Mouse (Mus musculus): ENCODE results near the gene Dcaf8. TPM values are rescaled to one million over a fixed set of nuclear protein-coding genes. Genes with fewer than 3 reads are reported as not detected.

Dcaf8 gene
- total RNA-seq (2023) = 112 TPM

GRCm38 (mm10) chr1:172147835-172148278, at the start of gene Dcaf8:
Gene Dcaf8, plus strand, starts transcription at chr1:172148084.

GRCm38 (mm10) chr1:172126376-172127347, 21.2 kb upstream of the Dcaf8 start, which contains the start of gene Pex19:
Gene Pex19, plus strand, starts transcription at chr1:172126755.

GRCm38 (mm10) chr1:172206141-172206917, 58.4 kb downstream of the Dcaf8 start, which contains the start of gene Pea15a:
Gene Pea15a, minus strand, starts transcription at chr1:172206804.

DNA sequence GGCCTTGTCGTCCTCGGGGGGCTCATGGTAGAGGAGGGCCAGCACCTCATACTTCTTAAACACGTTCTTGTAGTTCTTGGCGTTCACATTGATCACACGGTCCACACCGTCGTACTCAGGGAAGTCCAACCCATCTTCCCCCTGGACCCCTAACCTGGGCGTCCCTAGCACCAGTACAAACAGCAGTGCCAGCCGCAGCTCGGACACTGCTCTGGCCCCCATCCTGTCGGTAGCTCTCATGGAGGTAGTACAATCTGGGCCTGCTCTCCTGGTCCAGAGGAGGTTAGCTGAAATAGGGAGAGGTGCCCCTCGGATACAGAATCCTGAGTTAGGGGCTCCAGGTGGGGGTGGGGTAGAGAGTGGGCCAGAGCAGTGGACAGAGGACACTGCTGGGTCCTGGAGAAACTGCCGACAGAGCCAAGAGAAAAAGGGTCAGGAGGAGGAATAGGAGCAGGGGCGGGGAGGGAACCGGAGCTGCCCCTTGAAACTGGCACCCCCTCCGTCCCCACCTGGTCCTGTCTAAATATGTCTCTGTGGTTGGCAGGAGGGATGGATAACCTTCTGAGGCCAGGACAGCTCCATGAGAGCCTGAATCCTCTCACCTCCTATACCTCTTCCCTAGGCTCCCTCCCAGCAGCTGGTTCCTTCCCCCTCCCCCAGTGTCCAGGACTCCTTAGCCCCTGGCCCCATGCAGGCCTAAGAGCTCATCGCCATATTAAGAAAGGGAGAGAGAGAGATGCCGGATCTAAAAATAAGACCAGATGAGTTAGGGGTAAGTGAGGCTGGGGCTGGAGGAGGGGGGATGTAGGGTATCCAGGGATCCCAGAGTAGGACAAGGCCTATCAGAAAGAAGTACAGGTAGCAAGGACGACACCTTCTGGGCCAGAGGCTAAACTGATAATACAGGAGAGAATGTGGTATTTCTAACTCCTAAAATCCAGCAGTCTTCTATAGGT, 71.8 kb downstream of the Dcaf8 start, which contains the start of gene Casq1:
Gene Casq1, minus strand, starts transcription at position 418 of the 956 bp plus-strand sequence.

Other genes starting within 250 kb of the Dcaf8 start
- 130 TPM for gene Slamf6, start 230.6 kb upstream of the Dcaf8 start, total RNA-seq (2023)
- 2.1 TPM for gene Vangl2, start 119.6 kb upstream of the Dcaf8 start, total RNA-seq (2023)
- gene Nhlh1, start 90.5 kb upstream of the Dcaf8 start, total RNA-seq (2023) = not detected
- gene Copa, start 65.6 kb upstream of the Dcaf8 start, total RNA-seq (2023) = 137 TPM
- gene Ncstn, start 65.3 kb upstream of the Dcaf8 start, total RNA-seq (2023) = 78.6 TPM
- 45.9 TPM for gene Pex19, start 21.3 kb upstream of the Dcaf8 start, total RNA-seq (2023)
- 60.4 TPM for gene Pea15a, start 58.7 kb downstream of the Dcaf8 start, total RNA-seq (2023)
- gene Casq1, start 71.8 kb downstream of the Dcaf8 start, total RNA-seq (2023) = not detected
- gene Atp1a4, start 110.3 kb downstream of the Dcaf8 start, total RNA-seq (2023) = not detected
- 29.2 TPM for gene Igsf8, start 113.6 kb downstream of the Dcaf8 start, total RNA-seq (2023)
- 0.18 TPM for gene Atp1a2, start 150.0 kb downstream of the Dcaf8 start, total RNA-seq (2023)
- gene Kcnj9, start 181.2 kb downstream of the Dcaf8 start, total RNA-seq (2023) = not detected
- 1.5 TPM for gene Kcnj10, start 193.1 kb downstream of the Dcaf8 start, total RNA-seq (2023)
- gene Pigm, start 228.5 kb downstream of the Dcaf8 start, total RNA-seq (2023) = 31.0 TPM